Mouse (Mus musculus): ENCODE measurements around the gene Dhx15. TPM values are rescaled to one million over a fixed set of nuclear protein-coding genes. Genes with fewer than 3 reads are reported as not detected.
A peak's percentile ranks its signal among the peaks of the same experiment; 100 is the strongest.

The Dhx15 gene
- polyA plus RNA-seq, 1 experiment from 2014 or later, result 73.4 TPM

DNA sequence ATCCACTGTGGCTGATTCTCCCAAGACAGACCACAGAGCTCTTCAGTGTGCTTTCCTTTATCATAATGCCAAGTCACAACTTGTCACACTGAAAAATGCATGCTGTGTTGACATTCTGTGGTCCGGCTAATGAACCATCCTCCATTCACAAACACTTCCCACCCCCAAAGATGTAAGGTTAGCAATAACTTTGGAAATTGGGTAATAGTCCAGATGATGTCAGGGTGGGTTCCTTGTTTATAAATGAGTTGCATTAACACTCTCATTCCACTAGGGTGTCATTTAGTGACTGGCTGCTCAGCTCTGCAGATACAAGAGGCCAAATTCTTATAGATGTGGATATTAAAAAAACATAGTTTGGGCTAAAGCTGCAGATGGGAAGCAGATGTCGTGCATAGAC, 71.1 kb downstream of the Dhx15 start:
- Histone ChIP-seq H3K9me3 (replicated peaks) (no peaks in the 10 kb centered on the region), H3K4me1 (replicated peaks) (peaks cover 16% of the 10 kb centered on the region), H3K36me3 (no peaks in the 10 kb centered on the region), H3K27ac (no peak overlapping the region), H3K4me3 (no peak overlapping the region), H3K4me2 (no peak overlapping the region), H3K27me3 (peaks cover 13% of the 10 kb centered on the region; the same call in 1 of the 2 replicates), H3K9ac (no peak overlapping the region)
- WGBS, result 77% methylated on average over 2 of the region's 2 CpGs
- ATAC-seq (replicated peaks; ENCODE audit: insufficient number of reproducible peaks, insufficient read depth, low FRiP score, low read depth), result no peak

DNA sequence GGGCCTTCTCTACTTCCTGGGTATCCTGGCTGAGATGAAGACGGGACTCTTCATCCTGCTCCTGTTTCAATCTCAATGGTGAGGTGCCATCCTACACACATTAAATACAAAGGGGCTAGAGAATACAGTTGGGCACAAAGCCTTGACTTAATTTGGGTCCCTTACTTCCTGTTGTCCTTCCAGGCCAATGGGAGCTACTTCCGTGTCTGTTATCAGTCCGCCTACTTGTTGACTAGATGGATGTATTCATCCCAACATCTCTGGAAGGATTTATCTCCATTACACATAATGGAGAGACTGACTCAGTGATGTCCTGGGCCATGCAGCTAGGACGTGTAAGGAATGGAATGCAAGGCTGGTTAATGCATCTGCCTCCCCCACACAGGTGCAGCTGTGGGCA, 72.5 kb downstream of the Dhx15 start:
- H3K4me1 ChIP-seq (replicated peaks), result peaks cover 26% of the 10 kb centered on the region
- 74% methylated on average over 4 of the region's 4 CpGs for WGBS
- no peak overlapping the region for H3K4me3 ChIP-seq
- no peak overlapping the region for H3K9ac ChIP-seq
- H3K27ac ChIP-seq, result no peak overlapping the region
- H3K9me3 ChIP-seq (replicated peaks), result no peaks in the 10 kb centered on the region
- peaks cover 18% of the 10 kb centered on the region for H3K27me3 ChIP-seq
- H3K4me2 ChIP-seq, result no peak overlapping the region
- no peaks in the 10 kb centered on the region for H3K36me3 ChIP-seq
- no peak for ATAC-seq (replicated peaks; ENCODE audit: insufficient number of reproducible peaks, insufficient read depth, low FRiP score, low read depth)

DNA sequence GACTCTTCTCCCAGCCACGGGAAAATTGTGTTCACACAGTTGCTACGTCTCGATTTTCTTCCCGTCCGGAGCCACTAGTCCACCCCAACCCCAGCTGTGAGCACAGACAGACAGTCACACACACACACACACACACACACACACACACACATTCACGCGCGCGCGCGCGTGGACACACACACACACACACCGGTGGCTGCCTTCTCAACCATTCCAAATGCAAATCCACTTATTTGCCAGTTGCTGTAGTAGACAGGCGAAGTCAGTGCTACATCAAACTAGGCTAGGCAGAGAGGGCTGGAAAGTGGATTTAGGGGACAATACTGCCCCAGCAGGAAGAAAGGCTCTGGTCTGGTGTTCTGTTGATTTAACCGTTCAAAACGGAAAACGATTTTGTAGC, 73.9 kb downstream of the Dhx15 start:
- H3K9ac ChIP-seq, result peak overlapping the region; percentile 62; the same call in 1 of the 2 replicates
- 5% methylated on average over 17 of the region's 17 CpGs for WGBS

DNA sequence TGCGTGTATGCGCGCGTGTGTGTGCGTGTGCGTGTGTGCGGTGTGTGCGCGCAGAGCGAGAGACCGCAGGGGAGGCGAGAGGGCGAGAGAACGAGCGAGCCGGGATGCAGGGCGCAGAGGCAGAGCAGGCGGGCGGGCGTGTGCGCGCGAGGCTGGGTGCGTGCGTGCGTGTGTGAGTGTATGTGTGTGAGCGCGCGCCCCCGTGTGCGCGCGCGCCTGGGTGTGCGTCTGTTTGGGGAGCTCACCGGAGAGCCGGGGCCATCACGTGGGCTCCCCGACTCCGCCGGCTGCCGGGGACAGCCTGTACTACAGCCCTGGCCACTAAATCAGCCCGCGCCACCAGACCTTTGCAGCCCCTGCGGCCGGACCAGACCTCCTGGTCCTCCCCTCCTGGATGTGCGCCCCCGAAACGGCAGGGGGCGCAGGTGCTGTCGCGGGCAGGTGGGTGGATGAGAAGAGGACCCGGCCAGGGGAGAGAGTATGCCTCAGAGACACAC, 74.4 kb downstream of the Dhx15 start:
- WGBS, result 1% methylated on average over 52 of the region's 53 CpGs
- peak; percentile 77 for ATAC-seq (replicated peaks; ENCODE audit: insufficient number of reproducible peaks, insufficient read depth, low FRiP score, low read depth)
- H3K36me3 ChIP-seq, result no peaks in the 10 kb centered on the region
- peak overlapping the region; percentile 59 for H3K27ac ChIP-seq
- peaks cover 27% of the 10 kb centered on the region for H3K27me3 ChIP-seq
- peak overlapping the region; percentile 87 for H3K4me3 ChIP-seq
- H3K4me2 ChIP-seq, result peak overlapping the region; percentile 99
- H3K4me1 ChIP-seq (replicated peaks), result peaks cover 35% of the 10 kb centered on the region
- H3K9ac ChIP-seq, result peak overlapping the region; percentile 62
- no peaks in the 10 kb centered on the region for H3K9me3 ChIP-seq (replicated peaks)

More for the DNA sequence above, 73.9 kb downstream of the Dhx15 start:
- Histone ChIP-seq H3K4me2 (peak overlapping the region; percentile 99), H3K4me3 (peak overlapping the region; percentile 87), H3K27ac (peak overlapping the region; percentile 33; the same call in 1 of the 2 replicates), H3K27me3 (peaks cover 27% of the 10 kb centered on the region), H3K9me3 (replicated peaks) (no peaks in the 10 kb centered on the region), H3K4me1 (replicated peaks) (peaks cover 35% of the 10 kb centered on the region), H3K36me3 (no peaks in the 10 kb centered on the region)
- ATAC-seq (replicated peaks; ENCODE audit: insufficient number of reproducible peaks, insufficient read depth, low FRiP score, low read depth), result no peak

DNA sequence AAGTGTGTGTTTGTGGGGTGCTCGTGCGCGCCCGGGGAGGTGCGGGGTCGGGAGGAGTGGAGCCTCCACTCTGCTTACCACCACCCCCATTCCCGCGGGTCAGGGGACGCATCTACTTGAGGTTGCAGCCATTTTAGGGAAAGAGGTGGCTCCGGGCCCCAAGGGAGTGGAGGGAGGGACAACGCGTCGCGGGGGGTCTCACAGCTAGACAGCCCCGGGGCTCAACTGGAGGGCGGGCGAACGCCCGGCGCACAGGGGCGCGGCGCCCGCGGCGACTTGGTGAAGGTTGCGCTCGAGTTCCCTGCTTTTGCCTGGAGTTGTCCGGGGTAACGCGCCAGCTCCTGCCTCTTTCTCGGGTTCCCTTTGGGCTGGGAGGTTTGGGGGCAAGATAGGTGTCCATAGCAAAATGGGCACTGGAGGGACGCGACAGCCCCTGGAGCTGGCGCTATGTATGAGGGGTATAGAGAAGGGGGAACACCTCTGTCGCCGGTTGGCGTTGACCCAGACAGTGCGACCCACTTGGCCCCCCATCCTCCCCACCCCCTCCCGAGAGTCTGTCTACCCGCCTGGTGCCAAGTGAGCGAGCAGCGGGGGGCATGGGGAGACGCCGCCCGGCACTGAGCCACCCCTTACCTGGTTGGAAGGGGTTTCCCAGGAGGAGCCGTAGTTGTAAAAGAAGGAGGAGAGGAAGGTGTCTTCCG, 75.4 kb downstream of the Dhx15 start:
- peak overlapping the region; percentile 99 for H3K4me2 ChIP-seq
- H3K4me3 ChIP-seq, result peak overlapping the region; percentile 87
- peaks cover 27% of the 10 kb centered on the region for H3K27me3 ChIP-seq
- no peaks in the 10 kb centered on the region for H3K36me3 ChIP-seq
- under 1% methylated on average over 48 of the region's 48 CpGs for WGBS
- 0 out of 2 replicates have a peak, but pooled peaks have one; percentile 12 for ATAC-seq (replicated peaks; ENCODE audit: insufficient number of reproducible peaks, insufficient read depth, low FRiP score, low read depth)
- H3K9me3 ChIP-seq (replicated peaks), result no peaks in the 10 kb centered on the region
- H3K4me1 ChIP-seq (replicated peaks), result peaks cover 35% of the 10 kb centered on the region
- no peak overlapping the region for H3K27ac ChIP-seq
- H3K9ac ChIP-seq, result peak overlapping the region; percentile 62

DNA sequence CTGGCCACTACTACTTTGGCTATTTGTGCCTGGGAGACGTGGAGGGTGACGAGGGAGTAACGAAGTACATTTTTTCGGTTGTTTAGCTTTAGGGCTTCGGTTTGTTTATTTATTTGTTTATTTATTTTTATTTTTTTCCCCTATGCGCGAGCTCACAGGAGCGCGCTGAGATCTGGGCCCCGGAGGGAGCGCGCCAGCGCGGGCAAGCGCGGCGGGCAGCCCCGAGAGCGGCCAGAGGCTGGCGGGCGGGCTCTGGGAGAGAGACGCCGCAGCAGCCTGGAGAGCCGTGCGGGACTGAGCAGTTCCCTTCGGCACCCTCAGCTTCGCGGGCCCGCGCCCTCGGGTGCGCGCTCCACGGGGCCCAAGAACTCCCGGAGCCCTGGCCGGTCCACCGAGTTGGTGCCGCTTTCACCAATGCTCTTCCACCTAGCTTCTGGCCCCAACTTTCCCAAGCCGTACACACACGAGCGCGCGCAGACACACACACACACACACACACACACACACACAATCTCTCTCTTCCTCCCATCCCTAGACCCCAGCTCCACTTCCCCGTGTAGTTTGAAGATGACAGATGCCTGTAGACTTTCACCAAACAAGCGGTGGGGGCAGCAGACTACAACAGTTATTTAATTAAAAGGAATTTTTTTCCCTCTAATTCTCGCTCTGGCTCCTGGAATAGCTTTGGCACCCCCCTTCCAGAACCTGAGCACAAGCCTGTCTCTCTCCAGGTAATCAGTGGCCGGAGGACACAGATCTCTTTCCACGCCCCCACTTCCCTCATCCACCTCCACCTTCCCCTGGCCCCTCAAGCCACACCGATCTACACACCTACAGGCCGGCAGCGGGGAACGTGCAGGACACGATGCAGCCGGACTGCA, 76.2 kb downstream of the Dhx15 start:
- Histone ChIP-seq H3K9ac (peak overlapping the region; percentile 62), H3K4me2 (peak overlapping the region; percentile 99), H3K4me1 (replicated peaks) (peaks cover 35% of the 10 kb centered on the region), H3K9me3 (replicated peaks) (no peaks in the 10 kb centered on the region), H3K27me3 (peaks cover 27% of the 10 kb centered on the region), H3K4me3 (peak overlapping the region; percentile 87), H3K27ac (0 out of 2 replicates have a peak overlapping the region, but pooled peaks have one; percentile 25), H3K36me3 (no peaks in the 10 kb centered on the region)
- peak; percentile 50 for ATAC-seq (replicated peaks; ENCODE audit: insufficient number of reproducible peaks, insufficient read depth, low FRiP score, low read depth)
- WGBS, result under 1% methylated on average over 50 of the region's 54 CpGs

DNA sequence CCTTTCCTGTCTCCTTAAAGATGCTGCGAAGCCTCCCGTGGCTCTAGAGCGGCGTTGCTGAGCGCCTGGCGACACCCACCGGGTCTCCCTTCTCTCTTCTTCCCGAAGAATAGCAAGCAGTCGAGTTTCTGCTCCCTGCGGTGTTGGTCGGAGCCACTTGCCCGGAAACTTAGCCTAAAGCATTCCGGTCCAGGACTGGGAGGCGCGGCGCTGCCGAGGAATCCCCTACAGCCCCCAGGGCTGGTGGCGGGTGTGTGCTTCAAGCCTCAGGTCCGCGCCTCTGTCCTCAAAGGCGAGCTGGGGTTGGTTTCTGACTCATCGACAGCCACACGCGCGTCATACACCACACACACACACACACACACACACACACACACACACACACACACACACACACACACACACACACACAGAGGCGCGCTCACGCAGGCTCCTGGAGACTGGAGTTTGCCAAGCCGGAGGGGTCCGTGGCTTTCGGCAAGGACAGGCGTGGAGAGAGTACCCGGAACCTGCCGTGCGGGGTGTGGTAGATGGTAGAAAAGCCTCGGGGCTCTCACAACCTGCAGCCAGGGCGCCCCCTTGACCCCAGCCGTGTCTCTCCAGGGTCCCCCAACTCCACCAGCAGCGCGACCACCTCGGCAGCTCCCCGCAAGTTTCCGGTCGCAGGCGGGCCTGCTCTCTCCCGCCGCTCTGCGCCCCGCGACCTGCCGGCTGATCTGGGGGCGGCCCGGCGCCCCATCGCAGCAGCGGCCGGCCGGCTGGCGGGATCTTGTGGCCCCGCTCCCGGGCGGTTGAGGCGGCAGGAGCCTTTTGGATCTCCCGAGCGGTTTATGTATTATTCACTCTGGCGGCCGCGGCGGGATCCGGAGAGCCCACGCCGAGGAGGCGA, 77.1 kb downstream of the Dhx15 start:
- H3K4me3 ChIP-seq, result peak overlapping the region; percentile 87
- peak overlapping the region; percentile 62 for H3K9ac ChIP-seq
- 0 out of 2 replicates have a peak overlapping the region, but pooled peaks have one; percentile 24 for H3K27ac ChIP-seq
- H3K4me1 ChIP-seq (replicated peaks), result peaks cover 35% of the 10 kb centered on the region
- H3K9me3 ChIP-seq (replicated peaks), result no peaks in the 10 kb centered on the region
- H3K36me3 ChIP-seq, result no peaks in the 10 kb centered on the region
- under 1% methylated on average over 72 of the region's 73 CpGs for WGBS
- peaks cover 27% of the 10 kb centered on the region for H3K27me3 ChIP-seq
- ATAC-seq (replicated peaks; ENCODE audit: insufficient number of reproducible peaks, insufficient read depth, low FRiP score, low read depth), result no peak
- peak overlapping the region; percentile 99 for H3K4me2 ChIP-seq

DNA sequence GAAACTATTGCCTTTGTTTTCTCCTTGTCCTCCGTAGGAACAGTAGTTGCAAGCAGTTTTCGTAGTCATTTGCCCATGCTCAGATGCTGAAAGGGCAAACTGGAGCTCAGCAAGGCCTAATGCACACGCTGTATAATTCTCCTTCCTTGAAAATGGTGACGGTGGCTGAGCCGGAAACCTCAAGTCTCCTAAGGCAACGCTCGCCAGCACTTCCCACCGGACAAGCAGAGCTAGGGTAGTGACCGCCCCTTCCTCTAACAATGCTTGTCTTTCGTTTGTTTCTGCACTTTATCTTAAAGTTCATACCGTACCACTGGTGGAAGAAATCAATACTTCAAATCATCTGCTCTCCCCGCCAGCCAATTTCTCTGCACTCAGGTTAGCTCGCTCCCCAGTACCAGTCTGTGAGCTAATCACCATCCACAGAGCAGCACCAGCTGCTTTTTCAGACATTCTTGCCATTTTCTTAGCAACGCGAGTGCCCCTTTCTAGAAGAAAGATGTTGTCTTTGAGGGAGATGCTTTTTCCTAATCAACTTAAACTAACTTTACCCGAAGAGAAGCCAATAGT, 78.0 kb downstream of the Dhx15 start:
- Histone ChIP-seq H3K36me3 (no peaks in the 10 kb centered on the region), H3K4me3 (peak overlapping the region; percentile 87), H3K27ac (no peak overlapping the region), H3K9ac (peak overlapping the region; percentile 62), H3K4me1 (replicated peaks) (peaks cover 35% of the 10 kb centered on the region), H3K4me2 (peak overlapping the region; percentile 99), H3K27me3 (peaks cover 27% of the 10 kb centered on the region), H3K9me3 (replicated peaks) (no peaks in the 10 kb centered on the region)
- ATAC-seq (replicated peaks; ENCODE audit: insufficient number of reproducible peaks, insufficient read depth, low FRiP score, low read depth), result no peak
- 25% methylated on average over 16 of the region's 16 CpGs for WGBS

DNA sequence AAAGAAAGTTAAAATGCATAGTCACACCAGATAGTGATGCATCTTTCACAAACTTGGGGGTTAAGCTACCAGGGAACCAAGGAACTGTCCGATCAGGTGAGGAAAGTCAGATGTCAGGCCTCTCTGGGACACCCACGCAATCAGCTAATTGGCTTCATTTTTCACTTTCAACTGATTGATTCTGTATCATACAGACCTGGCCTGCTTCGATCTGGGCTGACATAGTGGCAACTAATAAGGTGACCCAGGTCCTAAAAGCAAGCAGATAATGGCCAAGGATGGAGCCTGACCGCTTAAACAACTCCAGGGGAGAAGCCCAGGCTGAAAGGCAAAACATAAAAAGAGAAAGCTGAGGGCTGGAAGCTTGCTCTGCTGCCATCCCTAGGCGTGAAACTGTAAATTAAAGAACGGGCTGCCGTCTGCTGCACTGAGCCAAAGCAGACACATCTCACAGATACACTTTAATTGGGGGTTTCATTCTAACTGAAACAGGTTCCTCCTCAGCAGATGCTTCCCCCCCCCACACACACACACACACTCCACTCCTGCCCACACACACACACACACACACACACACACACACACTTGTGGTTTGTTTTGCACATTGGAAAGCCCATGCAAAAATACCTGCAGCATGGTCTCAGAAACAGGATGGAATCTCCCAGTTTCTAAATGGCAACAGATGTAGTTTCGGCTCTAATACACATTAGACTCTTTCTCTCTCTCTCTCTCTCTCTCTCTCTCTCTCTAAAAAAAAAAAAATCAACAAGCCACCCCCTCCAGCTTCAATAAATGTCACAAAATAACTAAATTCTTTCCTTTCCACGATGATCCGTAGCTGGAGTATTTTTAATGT, 79.3 kb downstream of the Dhx15 start:
- ATAC-seq (replicated peaks; ENCODE audit: insufficient number of reproducible peaks, insufficient read depth, low FRiP score, low read depth), result no peak
- Histone ChIP-seq H3K9me3 (replicated peaks) (no peaks in the 10 kb centered on the region), H3K27me3 (peaks cover 26% of the 10 kb centered on the region), H3K4me2 (no peak overlapping the region), H3K4me1 (replicated peaks) (peaks cover 29% of the 10 kb centered on the region), H3K27ac (no peak overlapping the region), H3K36me3 (no peaks in the 10 kb centered on the region), H3K4me3 (no peak overlapping the region), H3K9ac (no peak overlapping the region)
- WGBS, result 56% methylated on average over 10 of the region's 10 CpGs

Measured in heart, embryonic 15.5 days (tissue).